Mouse (Mus musculus) embryonic facial prominence, embryonic 15.5 days (tissue): ENCODE data around the gene Catsperd. TPM values are rescaled to one million over a fixed set of nuclear protein-coding genes. Genes with fewer than 3 reads are reported as not detected.

Source experiments
- ATAC-seq: fragments of 200-750 bp; cut with Nextera tagmentation; 2 replicates; pipeline ENCODE4 v1.8.0; 2017; ENCODE audit warnings: low read depth, moderate TSS enrichment; ENCODE audit not compliant: insufficient number of reproducible peaks, low FRiP score, low TSS enrichment
- H3K27ac ChIP-seq: fragments of 300-500 bp; sonication (generic); replicated peaks from 2 replicates; pipeline ENCODE4 v1.5.1; 2015; ENCODE audit warnings: mild to moderate bottlenecking, inconsistent platforms
- H3K27me3 ChIP-seq: fragments of 300-500 bp; sonication (generic); 2 replicates; pipeline ENCODE4 v1.6.1; 2015; ENCODE audit warnings: inconsistent platforms
- H3K36me3 ChIP-seq: fragments of 300-500 bp; sonication (generic); 2 replicates; pipeline ENCODE4 v1.6.1; 2015; ENCODE audit warnings: mild to moderate bottlenecking, inconsistent platforms
- H3K4me1 ChIP-seq: fragments of 300-500 bp; sonication (generic); 2 replicates; pipeline ENCODE4 v1.6.1; 2015; ENCODE audit warnings: inconsistent platforms
- H3K4me2 ChIP-seq: fragments of 300-500 bp; sonication (generic); replicated peaks from 2 replicates; pipeline ENCODE4 v1.6.1; 2015; ENCODE audit warnings: mild to moderate bottlenecking, inconsistent platforms
- H3K4me3 ChIP-seq: fragments of 300-500 bp; sonication (generic); replicated peaks from 2 replicates; pipeline ENCODE4 v1.5.1; 2015; ENCODE audit warnings: mild to moderate bottlenecking, inconsistent platforms
- H3K9ac ChIP-seq: fragments of 300-500 bp; sonication (generic); 2 replicates; pipeline ENCODE4 v1.6.1; 2015; ENCODE audit warnings: inconsistent platforms
- H3K9me3 ChIP-seq: fragments of 300-500 bp; sonication (generic); replicated peaks from 2 replicates; pipeline ENCODE4 v1.6.1; 2016; ENCODE audit warnings: inconsistent platforms
- WGBS: fragments of 180-500 bp; shearing (Covaris S2); methylation state at CpG from one replicate; pipeline ENCODE4 v1.1.7; 2015; 5-methylcytosine and 5-hydroxymethylcytosine counted together
- polyA plus RNA-seq: library from polyadenylated mRNA; unstranded; fragments of >200 nt; fragmentation: Nextera tagmentation; extraction: Ambion mirVana; gene quantifications from 2 replicates; pipeline ENCODE4 v1.2.1, GENCODE M21; 2015

The Catsperd gene
- polyA plus RNA-seq: 0.45 and 1.0 TPM in 2 replicates

DNA sequence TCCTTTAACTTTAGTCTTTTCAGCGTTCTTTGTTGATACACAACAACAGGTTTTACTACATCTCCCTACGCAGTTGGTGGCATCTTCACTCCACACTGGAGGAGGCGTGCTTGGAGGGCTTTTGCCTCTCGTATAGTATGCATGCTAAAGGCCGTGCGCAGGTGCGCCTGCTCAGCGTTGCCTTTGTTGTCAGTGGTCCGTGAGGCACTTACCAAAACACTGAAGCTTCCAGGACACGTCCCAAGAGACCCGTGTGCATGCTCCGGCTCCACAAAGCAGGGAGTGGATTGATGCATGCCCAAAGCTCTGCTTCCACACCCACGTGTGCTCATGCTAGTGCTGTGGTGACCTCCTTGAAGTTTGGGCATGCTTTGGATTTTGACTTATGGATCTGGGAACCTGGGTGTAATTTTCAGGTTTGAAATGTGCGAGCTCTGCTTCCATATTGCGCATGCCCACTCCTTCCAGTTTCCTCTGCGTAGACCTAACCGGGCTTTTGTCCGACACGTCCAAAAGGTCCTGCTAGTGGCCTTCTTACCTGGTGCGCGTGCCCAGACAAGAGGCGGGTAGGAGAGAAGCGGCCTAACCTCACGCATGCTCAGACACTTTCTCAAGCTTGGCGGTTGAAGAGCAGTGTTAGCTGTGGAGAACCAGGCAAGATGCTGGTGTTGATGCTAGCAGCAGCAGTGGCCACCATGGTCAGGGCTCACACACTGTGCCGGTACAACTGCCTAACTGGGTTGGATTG lies at the start of gene Catsperd:
Gene Catsperd, plus strand, starts transcription at position 614 of the 748 bp plus-strand sequence.
- Histone ChIP-seq H3K9me3 (no peaks in the 10 kb centered on the region), H3K4me3 (peak within 1 kb of the TSS; percentile 93), H3K4me1 (peaks cover 28% of the 10 kb centered on the region), H3K27me3 (no peaks in the 10 kb centered on the region), H3K4me2 (peak within 1 kb of the TSS; percentile 93), H3K9ac (peak within 1 kb of the TSS; percentile 21), H3K36me3 (peaks cover 13% of the 10 kb centered on the region; the same call in 1 of the 2 replicates), H3K27ac (peak within 1 kb of the TSS; percentile 86)
- 7% methylated on average over 26 of the region's 26 CpGs for WGBS
- ATAC-seq: no peak

GRCm38 (mm10) chr17:56583071-56583470 lies 44.9 kb upstream of the Catsperd start:
- ATAC-seq: no peak
- H3K27me3 ChIP-seq: no peaks in the 10 kb centered on the region
- peak overlapping the region; percentile 93 for H3K4me3 ChIP-seq
- 66% methylated on average over 1 of the region's 1 CpGs for WGBS
- no peak overlapping the region for H3K27ac ChIP-seq
- peak overlapping the region; percentile 80 for H3K4me2 ChIP-seq
- H3K4me1 ChIP-seq: peaks cover 52% of the 10 kb centered on the region
- H3K36me3 ChIP-seq: peaks cover 64% of the 10 kb centered on the region
- H3K9me3 ChIP-seq: no peaks in the 10 kb centered on the region
- peak overlapping the region; percentile 74 for H3K9ac ChIP-seq

DNA sequence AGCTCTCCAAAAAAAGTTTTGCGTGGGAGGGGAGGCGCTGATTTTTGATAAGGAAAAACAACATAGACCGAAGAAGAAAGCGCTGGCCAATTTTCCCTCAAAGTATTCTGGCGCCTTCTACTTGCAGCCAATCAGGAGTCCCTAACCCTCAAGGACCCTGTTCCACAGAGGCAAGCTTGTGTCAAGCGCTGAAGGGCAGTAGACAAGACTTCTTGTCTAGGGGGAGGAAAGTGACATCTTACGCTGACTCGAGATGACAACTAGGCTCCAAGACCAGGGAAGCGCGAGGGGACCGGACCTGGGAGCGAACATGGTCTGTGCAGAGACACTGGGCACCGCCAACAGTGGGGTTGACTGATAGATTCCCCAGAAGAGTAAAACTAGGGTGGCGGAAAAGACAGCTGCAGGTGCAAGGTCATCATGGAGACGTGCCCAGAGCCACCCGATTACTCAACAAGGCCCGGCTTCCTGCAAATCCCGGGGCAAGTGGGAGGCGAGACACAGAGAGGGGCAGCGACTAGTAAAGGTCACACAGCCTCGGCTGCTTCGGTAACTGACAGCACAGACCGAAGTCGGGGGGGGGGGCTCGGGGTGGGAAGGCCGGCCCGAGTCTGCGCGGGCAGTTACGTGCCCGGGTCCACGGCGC lies 44.2 kb upstream of the Catsperd start:
- 2% methylated on average over 33 of the region's 33 CpGs for WGBS
- no peak for ATAC-seq

GRCm38 (mm10) chr17:56584257-56585130 lies 43.4 kb upstream of the Catsperd start, which contains the start of the genes Safb2 and Safb:
Safb2 (minus strand) TSS chr17:56584585.
Safb (plus strand) TSS chr17:56584825.
- no peaks in the 10 kb centered on the region for H3K9me3 ChIP-seq
- peak within 1 kb of the TSS; percentile 93 for H3K4me3 ChIP-seq
- peak; percentile 97 for ATAC-seq
- H3K4me2 ChIP-seq: peak within 1 kb of the TSS; percentile 80
- H3K4me1 ChIP-seq: peaks cover 64% of the 10 kb centered on the region
- peaks cover 64% of the 10 kb centered on the region for H3K36me3 ChIP-seq
- no peaks in the 10 kb centered on the region for H3K27me3 ChIP-seq
- WGBS: under 1% methylated on average over 95 of the region's 101 CpGs
- H3K9ac ChIP-seq: peak within 1 kb of the TSS; percentile 88
- H3K27ac ChIP-seq: peak within 1 kb of the TSS; percentile 97

More for the DNA sequence above, 44.2 kb upstream of the Catsperd start:
- Histone ChIP-seq H3K9ac (peak overlapping the region; percentile 74), H3K36me3 (peaks cover 64% of the 10 kb centered on the region), H3K9me3 (no peaks in the 10 kb centered on the region), H3K27ac (peak overlapping the region; percentile 97), H3K4me2 (peak overlapping the region; percentile 80), H3K27me3 (no peaks in the 10 kb centered on the region), H3K4me1 (peaks cover 59% of the 10 kb centered on the region), H3K4me3 (peak overlapping the region; percentile 93)

GRCm38 (mm10) chr17:56585171-56585821 lies 42.6 kb upstream of the Catsperd start:
- no peak for ATAC-seq
- under 1% methylated on average over 61 of the region's 61 CpGs for WGBS
- H3K9ac ChIP-seq: peak overlapping the region; percentile 88
- H3K4me3 ChIP-seq: peak overlapping the region; percentile 93
- H3K4me2 ChIP-seq: peak overlapping the region; percentile 71
- no peaks in the 10 kb centered on the region for H3K27me3 ChIP-seq
- H3K27ac ChIP-seq: peak overlapping the region; percentile 97
- peaks cover 66% of the 10 kb centered on the region for H3K4me1 ChIP-seq
- no peaks in the 10 kb centered on the region for H3K9me3 ChIP-seq
- H3K36me3 ChIP-seq: peaks cover 64% of the 10 kb centered on the region

DNA sequence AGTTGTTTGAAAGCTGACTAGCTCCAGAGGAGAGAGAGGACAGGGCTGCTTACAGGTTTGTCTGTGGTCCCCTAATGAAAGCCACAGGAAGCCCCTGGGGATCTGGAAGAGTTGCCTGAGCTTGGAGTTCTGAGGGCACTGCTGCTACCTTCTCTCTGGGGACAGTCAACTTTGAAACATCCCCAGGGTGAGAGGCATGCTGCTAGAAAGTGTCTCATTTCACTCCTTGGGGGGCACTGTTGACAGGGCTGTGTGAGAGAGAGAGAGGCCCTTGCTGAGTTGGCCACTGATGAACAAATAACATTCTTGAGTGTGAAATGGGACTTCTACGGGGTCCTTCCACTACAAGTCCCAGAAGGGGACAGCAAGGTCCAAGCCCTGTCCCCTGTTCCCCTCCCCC lies 40.2 kb upstream of the Catsperd start:
- H3K9me3 ChIP-seq: no peaks in the 10 kb centered on the region
- no peak overlapping the region for H3K4me2 ChIP-seq
- ATAC-seq: no peak
- H3K9ac ChIP-seq: no peak overlapping the region
- peaks cover 60% of the 10 kb centered on the region for H3K4me1 ChIP-seq
- no peak overlapping the region for H3K4me3 ChIP-seq
- H3K36me3 ChIP-seq: peaks cover 66% of the 10 kb centered on the region
- WGBS: 71% methylated on average over 1 of the region's 1 CpGs
- no peak overlapping the region for H3K27ac ChIP-seq
- no peaks in the 10 kb centered on the region for H3K27me3 ChIP-seq

- no peaks in the 10 kb centered on the region for H3K9me3 ChIP-seq
- H3K27me3 ChIP-seq: no peaks in the 10 kb centered on the region
- no peak overlapping the region for H3K4me3 ChIP-seq
- WGBS: 96% methylated on average over 4 of the region's 4 CpGs
- H3K36me3 ChIP-seq: peaks cover 76% of the 10 kb centered on the region
- no peak overlapping the region for H3K4me2 ChIP-seq
- H3K27ac ChIP-seq: no peak overlapping the region
- peaks cover 51% of the 10 kb centered on the region for H3K4me1 ChIP-seq
- no peak overlapping the region for H3K9ac ChIP-seq
- ATAC-seq: no peak
Measured at GRCm38 (mm10) chr17:56588921-56589320, 39.0 kb upstream of the Catsperd start.

GRCm38 (mm10) chr17:56592553-56592952 lies 35.4 kb upstream of the Catsperd start:
- peaks cover 32% of the 10 kb centered on the region; the same call in 1 of the 2 replicates for H3K4me1 ChIP-seq
- H3K36me3 ChIP-seq: peaks cover 98% of the 10 kb centered on the region

DNA sequence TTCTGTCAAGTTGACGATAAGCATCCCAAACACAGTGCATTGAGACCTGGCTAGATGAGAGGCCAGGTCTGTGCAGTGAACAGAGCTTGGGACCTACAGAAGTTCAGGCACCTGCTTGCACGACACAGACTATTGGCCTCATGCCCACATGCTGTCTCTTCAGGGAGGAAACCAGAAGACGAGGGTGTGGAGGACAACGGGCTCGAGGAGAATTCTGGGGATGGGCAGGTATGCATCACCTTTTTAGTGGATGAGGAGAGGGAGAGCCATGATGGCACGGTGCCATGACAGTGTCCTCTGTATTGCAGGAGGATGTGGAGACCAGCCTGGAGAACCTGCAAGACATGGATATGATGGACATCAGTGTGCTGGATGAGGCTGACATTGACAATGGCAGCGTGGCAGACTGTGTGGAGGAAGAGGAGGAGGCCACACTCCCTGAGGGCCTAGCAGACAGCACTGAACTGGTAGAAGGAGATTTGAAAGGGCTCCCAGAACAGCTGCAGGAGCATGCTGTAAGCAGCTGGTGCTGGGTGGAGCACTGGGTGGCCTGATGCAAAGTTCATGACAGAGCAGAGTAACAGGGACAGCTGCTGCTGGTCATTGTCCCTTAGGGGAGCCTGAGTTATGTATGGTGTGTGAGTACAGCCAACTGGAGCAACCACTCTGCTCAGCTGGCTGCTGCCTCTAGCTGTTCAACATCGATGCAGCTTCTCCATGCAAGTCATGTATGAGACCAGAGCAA lies 34.2 kb upstream of the Catsperd start:
- ATAC-seq: peak; percentile 75
- H3K27ac ChIP-seq: peak overlapping the region; percentile 39; the same call in 1 of the 2 replicates
- no peaks in the 10 kb centered on the region for H3K9me3 ChIP-seq
- 77% methylated on average over 8 of the region's 8 CpGs for WGBS
- H3K4me2 ChIP-seq: no peak overlapping the region
- no peak overlapping the region for H3K4me3 ChIP-seq
- H3K9ac ChIP-seq: no peak overlapping the region
- no peaks in the 10 kb centered on the region for H3K27me3 ChIP-seq
- peaks cover 95% of the 10 kb centered on the region for H3K36me3 ChIP-seq
- peaks cover 21% of the 10 kb centered on the region; the same call in 1 of the 2 replicates for H3K4me1 ChIP-seq

More at GRCm38 (mm10) chr17:56592553-56592952, 35.4 kb upstream of the Catsperd start:
- Histone ChIP-seq H3K4me2 (no peak overlapping the region), H3K9ac (no peak overlapping the region), H3K4me3 (no peak overlapping the region), H3K27me3 (no peaks in the 10 kb centered on the region), H3K27ac (no peak overlapping the region), H3K9me3 (no peaks in the 10 kb centered on the region)
- no peak for ATAC-seq
